Comparison of ENCODE assay signal across 29 mouse cellular contexts in the genomic region with DNA sequence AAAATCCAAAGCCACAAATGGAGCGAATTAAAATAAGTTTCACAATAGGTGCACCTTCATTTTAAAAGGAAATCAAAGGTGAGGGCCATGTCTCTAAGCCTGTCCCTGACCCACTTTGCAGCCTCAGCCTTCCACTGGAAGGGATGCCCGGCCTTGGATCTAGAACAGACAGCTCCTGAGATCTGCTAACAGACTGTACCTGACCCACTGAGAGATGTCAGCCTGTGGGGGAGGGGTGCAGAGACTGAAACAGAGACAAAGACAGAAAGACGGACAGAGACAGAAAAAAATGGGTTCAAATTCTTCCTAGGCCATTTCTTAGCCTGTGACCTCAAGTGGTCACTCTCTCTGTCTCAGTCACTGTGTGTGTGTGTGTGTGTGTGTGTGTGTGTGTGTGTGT. TPM values are rescaled to one million over a fixed set of nuclear protein-coding genes. Genes with fewer than 3 reads are reported as not detected.
A peak's percentile ranks its signal among the peaks of the same experiment; 100 is the strongest.
DNase-seq lines count a peak whose midpoint lies in the region; ATAC-seq and TF ChIP-seq lines count a peak whose summit lies in the region.
"Had no signal": no experiment of that assay in that cellular context is flagged by ENCODE, and none has a peak within 500 bp of the region (broad histone marks: within the 10 kb centered on the region; RNA-seq: fewer than 3 reads in every experiment).

No protein-coding gene starts in this region.

- TF ChIP-seq POLR2A in kidney, adult 2 months (IDR thresholded peaks at IDR 0.05; ENCODE audit: low read depth, low read length): no peak

- peaks cover 4% of the 10 kb centered on the region; the same call in 1 of the 2 replicates for H3K4me1 ChIP-seq in kidney, adult 2 months (ENCODE audit: control insufficient read depth, insufficient read depth, low read length)
- no peaks in the 10 kb centered on the region for H3K4me1 ChIP-seq in liver, embryonic 11.5 days (replicated peaks; ENCODE audit: control insufficient read depth, insufficient read depth, low read length)
- H3K4me1 ChIP-seq: liver, embryonic 13.5 days had no signal

- no peak overlapping the region for H3K9ac ChIP-seq in liver, embryonic 11.5 days (ENCODE audit: low read depth, low read length)
- H3K9ac ChIP-seq: embryonic facial prominence, embryonic 12.5 days; heart, embryonic 13.5 days; intestine, embryonic 15.5 days; liver, embryonic 13.5 days; stomach, embryonic 15.5 days had no signal

- H3K36me3 ChIP-seq in kidney, adult 2 months (ENCODE audit: control insufficient read depth, insufficient read depth, low read length): no peaks in the 10 kb centered on the region
- no peaks in the 10 kb centered on the region for H3K36me3 ChIP-seq in liver, embryonic 11.5 days (ENCODE audit: control insufficient read depth, insufficient read depth, low read length)
- H3K36me3 ChIP-seq: embryonic facial prominence, embryonic 12.5 days; heart, embryonic 13.5 days; intestine, embryonic 15.5 days; liver, embryonic 13.5 days; stomach, embryonic 15.5 days had no signal

- no peaks in the 10 kb centered on the region for H3K9me3 ChIP-seq in liver, embryonic 11.5 days (ENCODE audit: control insufficient read depth, low read length)
- H3K9me3 ChIP-seq: embryonic facial prominence, embryonic 12.5 days; heart, embryonic 13.5 days; intestine, embryonic 15.5 days; liver, embryonic 13.5 days; stomach, embryonic 15.5 days had no signal

- WGBS in kidney, adult 2 months: 88% methylated on average over 3 of the region's 3 CpGs
- WGBS in liver, embryonic 11.5 days: 71% methylated on average over 3 of the region's 3 CpGs

- H3K4me2 ChIP-seq in liver, embryonic 11.5 days: no peak overlapping the region
- H3K4me2 ChIP-seq: embryonic facial prominence, embryonic 12.5 days; heart, embryonic 13.5 days; intestine, embryonic 15.5 days; liver, embryonic 13.5 days; stomach, embryonic 15.5 days had no signal

- no peak overlapping the region for H3K27ac ChIP-seq in kidney, adult 2 months (ENCODE audit: insufficient read depth, low read depth, low read length)
- no peak overlapping the region for H3K27ac ChIP-seq in liver, embryonic 11.5 days (ENCODE audit: low read depth, low read length)
- H3K27ac ChIP-seq: embryonic facial prominence, embryonic 12.5 days; heart, embryonic 13.5 days; intestine, embryonic 15.5 days; liver, embryonic 13.5 days; macrophage; stomach, embryonic 15.5 days had no signal

- no peaks in the 10 kb centered on the region for H3K27me3 ChIP-seq in kidney, adult 2 months (replicated peaks; ENCODE audit: control insufficient read depth, insufficient read depth, low read length)
- H3K27me3 ChIP-seq in liver, embryonic 11.5 days (replicated peaks; ENCODE audit: control insufficient read depth, insufficient read depth, low read length): peaks cover 4% of the 10 kb centered on the region; the same call in 1 of the 2 replicates
- H3K27me3 ChIP-seq: embryonic facial prominence, embryonic 12.5 days; heart, embryonic 13.5 days; intestine, embryonic 15.5 days; liver, embryonic 13.5 days; stomach, embryonic 15.5 days had no signal

- no peak for TF ChIP-seq CTCF in kidney, adult 2 months (conservative IDR thresholded peaks at IDR 0.05; ENCODE audit: insufficient read depth, insufficient read length, low read depth, low read length)

- no peak overlapping the region for H3K4me3 ChIP-seq in kidney, adult 2 months (ENCODE audit: insufficient read depth, low read depth, low read length)
- no peak overlapping the region for H3K4me3 ChIP-seq in liver, embryonic 11.5 days (ENCODE audit: low read depth, low read length)
- H3K4me3 ChIP-seq: embryonic facial prominence, embryonic 12.5 days; heart, embryonic 13.5 days; intestine, embryonic 15.5 days; liver, embryonic 13.5 days; stomach, embryonic 15.5 days had no signal

- ATAC-seq in liver, embryonic 11.5 days (replicated peaks; ENCODE audit: low FRiP score): no peak
- ATAC-seq: CD4-positive, CD25-positive, alpha-beta regulatory T cell, adult 4 months; hindbrain, embryonic 16.5 days; intestine, embryonic 15.5 days had no signal

- DNase-seq in adrenal gland, adult 8-10 months: peak; percentile 15
- no peak for DNase-seq in adrenal gland, adult 18-20 months (ENCODE audit: low spot score in 2 of 2)
- peak; percentile 29 for DNase-seq in kidney, adult 2 months
- no peak for DNase-seq in kidney, adult 9 months
- DNase-seq in adrenal gland, postnatal 14 days: peak; percentile 42
- no peak for DNase-seq in liver, embryonic 11.5 days (ENCODE audit: low spot score)
- DNase-seq in frontal cortex, adult 2 months (ENCODE audit: extremely low spot score in 1 of 2, low spot score in 1 of 2): no peak
- DNase-seq: cerebellum, adult 11 months; cerebellum, adult 9-11 months; embryo, embryonic 11 days; gastrocnemius, postnatal 10 days; heart, postnatal 10 days; kidney, adult 8-10 months; kidney, postnatal 10 days; layer of hippocampus, postnatal 36 days; left cerebral cortex, postnatal 4 days; liver, embryonic 13.5 days; lung, adult 2 months; lung, postnatal 10 days; midbrain, embryonic 14.5 days; right cerebral cortex, postnatal 25 days; thymus, postnatal 25 days had no signal

RNA-seq across cellular contexts. Expression of a gene that starts 35.1 kb away (rescaled TPM):
- total RNA-seq in adrenal gland, adult 8-10 months (2022): under 1 TPM; 0.17 to 0.80 (median 0.55) TPM
- under 1 TPM; 0.13 to 0.61 TPM for total RNA-seq in adrenal gland, adult 18-20 months (2021)
- polyA plus RNA-seq in kidney, adult 2 months (2012; rRNA removed): 4.9 and 5.4 TPM in 2 replicates
- 1.0 and 4.7 TPM in 2 replicates for total RNA-seq in adrenal gland, postnatal 14 days (2021)
- 0.53 and 0.90 TPM in 2 replicates for polyA plus RNA-seq in liver, embryonic 11.5 days (2014; fragmentation: Nextera tagmentation; extraction: Ambion mirVana)
- 38.0 and 43.9 TPM in 2 replicates for polyA plus RNA-seq in frontal cortex, adult 2 months (2012; rRNA removed)
- polyA plus RNA-seq: macrophage had no signal

Comparison
In these comparisons a context has a peak if more than half of its experiments do, and no peak if none do; other contexts are left out.
1. DNase-seq: peak in adrenal gland, adult 8-10 months (single experiment), kidney, adult 2 months (single experiment) and adrenal gland, postnatal 14 days (single experiment); none in adrenal gland, adult 18-20 months (0 of 2), kidney, adult 9 months (single experiment), liver, embryonic 11.5 days (single experiment) and frontal cortex, adult 2 months (0 of 2).